Mouse (Mus musculus) small intestine, adult 2 months (tissue): ENCODE results near the gene OR5BS1P.

Source experiments
- CTCF ChIP-seq: fragments of 200-500 bp; IDR thresholded peaks from 2 replicates; pipeline ENCODE4 v1.5.1; 2012; ENCODE audit warnings: low read depth, mild to moderate bottlenecking, control low read depth, inconsistent platforms, low read length, moderate library complexity, mixed read lengths; ENCODE audit not compliant: insufficient replicate concordance, insufficient read length; ENCODE audit errors: extremely low read depth
- POLR2A ChIP-seq: fragments of 200-500 bp; IDR thresholded peaks from 2 replicates; pipeline ENCODE4 v1.6.1; 2012; ENCODE audit warnings: low read depth, mild to moderate bottlenecking, control low read depth, inconsistent platforms, low read length, moderate library complexity

DNA sequence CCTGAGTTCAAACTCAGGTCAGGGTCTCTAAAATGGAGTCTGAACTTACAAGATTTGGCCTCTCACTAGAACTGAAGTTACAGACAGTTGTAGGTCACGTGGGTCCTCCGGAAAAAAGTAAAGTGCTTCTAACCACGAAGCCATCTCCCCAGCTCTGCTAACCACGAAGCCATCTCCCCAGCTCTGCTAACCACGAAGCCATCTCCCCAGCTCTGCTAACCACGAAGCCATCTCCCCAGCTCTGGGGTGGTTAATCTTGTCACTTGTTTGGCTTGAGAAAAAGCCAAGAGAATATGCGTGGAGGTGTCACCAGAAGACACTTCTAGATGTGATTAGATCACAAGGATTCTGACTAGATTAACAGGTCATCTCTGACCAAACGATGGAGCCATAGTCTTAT is 44.5 kb downstream of the OR5BS1P start:
- TF ChIP-seq CTCF, result no peak
- TF ChIP-seq POLR2A, result no peak
